Mouse (Mus musculus) forebrain, embryonic 14.5 days (tissue): ENCODE data around the gene Ndel1. TPM values are rescaled to one million over a fixed set of nuclear protein-coding genes. Genes with fewer than 3 reads are reported as not detected.
A peak's percentile ranks its signal among the peaks of the same experiment; 100 is the strongest.

Experiments
- ATAC-seq: fragments of 200-750 bp; cut with Nextera tagmentation; 2 replicates; pipeline ENCODE4 v1.8.0; 2017; ENCODE audit warnings: mild to moderate bottlenecking, moderate library complexity
- DNase-seq: peaks from one replicate; pipeline ENCODE4 v3.0.0-alpha.2; 2015; ENCODE audit warnings: low spot score
- H3K27ac ChIP-seq: fragments of 300-500 bp; sonication (generic); 2 replicates; pipeline ENCODE4 v1.5.1; 2014; ENCODE audit warnings: low read depth, mild to moderate bottlenecking, control low read depth, low read length, moderate library complexity
- H3K27me3 ChIP-seq: fragments of 300-500 bp; sonication (generic); replicated peaks from 2 replicates; pipeline ENCODE4 v1.6.1; 2014; ENCODE audit warnings: low read length, control low read depth, mixed read lengths; ENCODE audit not compliant: control insufficient read depth, insufficient read depth
- H3K36me3 ChIP-seq: fragments of 300-500 bp; sonication (generic); 2 replicates; pipeline ENCODE4 v1.6.1; 2014; ENCODE audit warnings: low read length, control low read depth; ENCODE audit not compliant: control insufficient read depth, insufficient read depth
- H3K4me1 ChIP-seq: fragments of 300-500 bp; sonication (generic); 2 replicates; pipeline ENCODE4 v1.6.1; 2014; ENCODE audit warnings: antibody characterized with exemption, low read length, control low read depth; ENCODE audit not compliant: control insufficient read depth, insufficient read depth
- H3K4me2 ChIP-seq: fragments of 300-500 bp; sonication (generic); 2 replicates; pipeline ENCODE4 v1.6.1; 2014; ENCODE audit warnings: mild to moderate bottlenecking, control low read depth, low read length
- H3K4me3 ChIP-seq: fragments of 300-500 bp; sonication (generic); 2 replicates; pipeline ENCODE4 v1.5.1; 2014; ENCODE audit warnings: low read depth, low read length, control low read depth
- H3K9ac ChIP-seq: fragments of 300-500 bp; sonication (generic); 2 replicates; pipeline ENCODE4 v1.6.1; 2014; ENCODE audit warnings: mild to moderate bottlenecking, low read length, control low read depth, moderate library complexity
- H3K9me3 ChIP-seq: fragments of 300-500 bp; sonication (generic); replicated peaks from 2 replicates; pipeline ENCODE4 v1.6.1; 2016; ENCODE audit warnings: low read length, control low read depth, mixed read lengths; ENCODE audit not compliant: control insufficient read depth
- WGBS: fragments of 180-500 bp; shearing (Covaris S2); extraction: QIAGEN DNeasy Blood & Tissue Kit; methylation state at CpG from one replicate; pipeline ENCODE4 v1.1.7; 2014; 5-methylcytosine and 5-hydroxymethylcytosine counted together
- polyA plus RNA-seq: library from polyadenylated mRNA; unstranded; fragments of >200 nt; fragmentation: Nextera tagmentation; extraction: Ambion mirVana; gene quantifications from 2 replicates; pipeline ENCODE4 v1.2.1, GENCODE M21; 2014

The Ndel1 gene
- polyA plus RNA-seq, 1 experiment from 2014 or later, result 70.0 TPM

DNA sequence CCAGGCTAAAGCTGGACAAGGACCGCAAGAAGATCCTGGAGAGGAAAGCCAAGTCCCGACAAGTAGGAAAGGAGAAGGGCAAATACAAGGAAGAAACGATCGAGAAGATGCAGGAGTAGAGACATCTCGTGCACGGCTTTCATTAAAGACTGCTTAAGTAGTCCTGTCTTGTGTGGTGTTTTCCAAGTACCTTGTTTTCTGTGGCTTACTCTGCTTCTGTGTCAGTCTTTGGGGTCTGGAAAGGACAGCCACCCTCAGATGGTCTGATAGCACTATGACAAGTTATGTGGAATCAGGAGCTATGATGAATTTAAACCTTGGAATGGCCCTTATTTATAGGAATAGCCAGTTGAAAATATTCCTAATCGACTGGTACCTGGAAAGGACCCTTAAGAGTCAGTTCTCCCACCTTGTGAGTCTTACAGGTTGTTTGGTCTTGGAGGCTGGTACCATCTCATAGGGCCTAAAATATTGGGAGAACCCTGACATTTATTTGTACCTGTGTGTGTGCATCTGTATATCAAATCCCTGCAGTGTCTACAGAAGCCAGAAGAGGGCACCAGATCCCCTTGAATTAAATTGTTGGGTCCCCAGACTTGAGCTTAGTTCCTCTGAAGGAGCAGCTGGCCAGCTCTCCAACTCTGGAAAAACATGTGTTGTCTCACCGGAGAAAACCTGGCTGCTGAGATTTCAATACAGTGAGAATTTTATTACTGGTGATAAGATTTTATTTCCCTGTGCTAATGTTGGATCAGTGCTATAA is 32.9 kb upstream of the Ndel1 start:
- Histone ChIP-seq H3K9me3 (no peaks in the 10 kb centered on the region), H3K4me2 (no peak overlapping the region), H3K4me1 (peaks cover 5% of the 10 kb centered on the region; the same call in 1 of the 2 replicates), H3K27me3 (no peaks in the 10 kb centered on the region), H3K9ac (no peak overlapping the region), H3K27ac (no peak overlapping the region), H3K4me3 (no peak overlapping the region), H3K36me3 (peaks cover 56% of the 10 kb centered on the region)
- WGBS, result 79% methylated on average over 8 of the region's 8 CpGs
- DNase-seq, result peak; percentile 90
- ATAC-seq, result no peak

DNA sequence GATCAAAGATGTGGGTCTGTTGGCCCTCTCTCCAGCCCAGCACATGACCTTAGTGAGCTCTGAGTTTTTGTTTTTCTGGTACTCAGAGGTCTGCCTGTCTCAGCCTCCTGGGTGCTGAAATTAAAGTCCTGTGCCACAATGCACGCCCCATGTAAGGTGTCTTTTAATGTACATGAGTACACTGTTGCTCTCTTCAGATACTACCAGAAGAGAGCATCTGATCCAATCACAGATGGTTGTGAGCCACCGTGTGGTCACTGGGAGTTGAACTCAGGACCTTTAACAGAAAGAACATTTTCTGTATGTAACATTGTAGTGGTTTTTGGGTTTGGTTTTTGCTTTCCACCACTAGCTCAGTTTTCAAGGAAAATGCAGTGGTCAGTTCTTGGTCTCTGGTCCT is 32.1 kb upstream of the Ndel1 start:
- H3K4me1 ChIP-seq, result peaks cover 5% of the 10 kb centered on the region; the same call in 1 of the 2 replicates
- DNase-seq (no peak), ATAC-seq (no peak)
- H3K4me2 ChIP-seq, result no peak overlapping the region
- peaks cover 56% of the 10 kb centered on the region for H3K36me3 ChIP-seq
- no peaks in the 10 kb centered on the region for H3K27me3 ChIP-seq
- H3K27ac ChIP-seq, result no peak overlapping the region
- 96% methylated on average over 2 of the region's 2 CpGs for WGBS
- H3K9ac ChIP-seq, result no peak overlapping the region
- H3K4me3 ChIP-seq, result no peak overlapping the region
- no peaks in the 10 kb centered on the region for H3K9me3 ChIP-seq

DNA sequence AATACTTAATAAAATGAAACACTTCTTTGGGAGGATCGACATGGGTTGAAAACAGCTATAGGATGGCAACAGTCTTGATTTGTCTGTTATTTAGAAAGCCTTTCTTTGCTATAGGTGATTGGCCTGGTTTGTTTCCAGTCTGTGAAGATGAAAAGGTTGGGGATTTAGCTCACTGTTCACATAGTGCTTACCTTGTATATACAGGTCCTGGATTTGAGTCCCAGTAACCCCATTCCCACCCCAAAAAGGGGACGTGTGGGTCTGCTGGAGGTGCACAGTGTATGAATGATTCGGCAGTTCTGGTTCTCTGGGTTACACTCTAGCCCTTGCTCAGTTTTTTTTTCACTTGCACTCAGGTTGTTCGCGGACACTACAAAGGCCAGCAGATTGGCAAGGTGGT is 31.2 kb upstream of the Ndel1 start:
- WGBS, result 85% methylated on average over 5 of the region's 5 CpGs
- H3K4me3 ChIP-seq, result peak overlapping the region; percentile 66

DNA sequence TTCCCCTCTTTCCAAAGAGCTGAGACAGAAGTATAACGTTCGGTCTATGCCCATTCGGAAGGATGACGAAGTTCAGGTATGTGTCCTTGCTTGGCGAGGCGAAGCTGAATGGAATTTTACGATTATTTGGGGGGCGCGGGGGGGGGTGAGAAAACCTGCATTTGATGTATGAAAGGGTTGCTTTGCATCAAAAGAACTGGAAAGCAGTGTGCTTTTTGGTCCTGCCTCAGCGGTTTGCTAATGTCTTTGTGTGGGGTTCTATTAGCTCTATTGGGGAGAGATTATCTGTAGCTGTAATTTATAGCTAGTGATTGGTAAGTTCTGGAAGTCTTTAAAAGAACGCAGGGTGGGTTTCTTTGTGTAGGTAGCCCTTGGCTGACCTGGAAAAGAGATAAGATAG is 30.7 kb upstream of the Ndel1 start:
- peaks cover 5% of the 10 kb centered on the region; the same call in 1 of the 2 replicates for H3K4me1 ChIP-seq
- no peak overlapping the region for H3K27ac ChIP-seq
- no peak for DNase-seq
- H3K4me2 ChIP-seq, result peak overlapping the region; percentile 58
- peaks cover 50% of the 10 kb centered on the region for H3K36me3 ChIP-seq
- no peaks in the 10 kb centered on the region for H3K9me3 ChIP-seq
- peak overlapping the region; percentile 66 for H3K4me3 ChIP-seq
- no peak for ATAC-seq
- WGBS, result 3% methylated on average over 11 of the region's 11 CpGs
- H3K27me3 ChIP-seq, result no peaks in the 10 kb centered on the region
- peak overlapping the region; percentile 96 for H3K9ac ChIP-seq

More for the DNA sequence above, 31.2 kb upstream of the Ndel1 start:
- Histone ChIP-seq H3K4me2 (peak overlapping the region; percentile 58), H3K9me3 (no peaks in the 10 kb centered on the region), H3K36me3 (peaks cover 55% of the 10 kb centered on the region), H3K9ac (peak overlapping the region; percentile 96), H3K4me1 (peaks cover 5% of the 10 kb centered on the region; the same call in 1 of the 2 replicates), H3K27me3 (no peaks in the 10 kb centered on the region), H3K27ac (no peak overlapping the region)
- ATAC-seq (no peak), DNase-seq (no peak)

- Histone ChIP-seq H3K9ac (peak overlapping the region; percentile 96), H3K9me3 (no peaks in the 10 kb centered on the region), H3K27ac (peak overlapping the region; percentile 90; the same call in 1 of the 2 replicates), H3K4me2 (peak overlapping the region; percentile 58), H3K4me1 (peaks cover 5% of the 10 kb centered on the region; the same call in 1 of the 2 replicates), H3K4me3 (peak overlapping the region; percentile 66), H3K27me3 (no peaks in the 10 kb centered on the region), H3K36me3 (peaks cover 47% of the 10 kb centered on the region)
- DNase-seq (no peak), ATAC-seq (no peak)
- WGBS, result under 1% methylated on average over 10 of the region's 10 CpGs
These were observed 30.3 kb upstream of the Ndel1 start for GRCm38 (mm10) chr11:68902047-68902364.

DNA sequence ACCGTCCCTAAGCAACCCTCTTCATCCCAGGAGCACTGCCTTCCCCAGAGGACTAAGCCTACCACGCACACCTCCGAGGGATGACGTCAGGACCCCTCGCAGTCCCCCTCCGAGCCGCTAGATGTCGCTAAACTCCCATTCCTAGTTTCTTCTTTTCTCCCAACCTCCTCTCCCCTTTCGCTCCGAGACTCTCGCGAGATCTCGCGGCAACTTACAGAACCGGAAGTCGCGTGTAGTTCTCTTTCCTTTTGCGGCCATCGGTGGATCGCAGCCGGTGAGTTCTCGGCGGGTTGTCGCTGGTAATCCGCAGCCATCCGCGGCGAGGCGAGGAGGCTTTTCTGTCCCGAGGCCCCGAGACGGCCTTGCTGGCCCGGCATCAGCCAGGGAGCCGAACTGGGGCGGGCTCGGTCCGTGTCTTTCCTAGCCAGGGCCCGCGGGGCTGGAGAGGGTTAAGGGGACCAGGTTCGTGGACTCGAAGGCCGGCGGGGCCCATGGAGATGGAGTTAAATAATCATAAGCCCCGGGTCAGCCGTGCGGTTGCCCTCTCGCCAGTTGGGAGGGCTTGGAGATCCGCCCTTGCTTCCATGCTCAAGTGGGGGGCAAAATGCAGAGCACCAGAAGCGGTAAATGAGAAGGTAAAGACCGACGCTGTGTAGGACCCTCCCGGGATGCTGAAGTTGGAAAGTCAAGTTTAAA is 29.8 kb upstream of the Ndel1 start, which contains the start of gene Rpl26:
Gene Rpl26 (plus strand): TSS at position 233 of the 696 bp plus-strand sequence.
- peak within 1 kb of the TSS; percentile 60 for H3K4me2 ChIP-seq
- WGBS, result under 1% methylated on average over 52 of the region's 52 CpGs
- peak; percentile 89 for ATAC-seq
- peak within 1 kb of the TSS; percentile 96 for H3K9ac ChIP-seq
- peaks cover 5% of the 10 kb centered on the region; the same call in 1 of the 2 replicates for H3K4me1 ChIP-seq
- H3K27ac ChIP-seq, result peak within 1 kb of the TSS; percentile 90
- peaks cover 42% of the 10 kb centered on the region for H3K36me3 ChIP-seq
- H3K9me3 ChIP-seq, result no peaks in the 10 kb centered on the region
- peak; percentile 99 for DNase-seq
- H3K4me3 ChIP-seq, result peak within 1 kb of the TSS; percentile 66
- no peaks in the 10 kb centered on the region for H3K27me3 ChIP-seq

DNA sequence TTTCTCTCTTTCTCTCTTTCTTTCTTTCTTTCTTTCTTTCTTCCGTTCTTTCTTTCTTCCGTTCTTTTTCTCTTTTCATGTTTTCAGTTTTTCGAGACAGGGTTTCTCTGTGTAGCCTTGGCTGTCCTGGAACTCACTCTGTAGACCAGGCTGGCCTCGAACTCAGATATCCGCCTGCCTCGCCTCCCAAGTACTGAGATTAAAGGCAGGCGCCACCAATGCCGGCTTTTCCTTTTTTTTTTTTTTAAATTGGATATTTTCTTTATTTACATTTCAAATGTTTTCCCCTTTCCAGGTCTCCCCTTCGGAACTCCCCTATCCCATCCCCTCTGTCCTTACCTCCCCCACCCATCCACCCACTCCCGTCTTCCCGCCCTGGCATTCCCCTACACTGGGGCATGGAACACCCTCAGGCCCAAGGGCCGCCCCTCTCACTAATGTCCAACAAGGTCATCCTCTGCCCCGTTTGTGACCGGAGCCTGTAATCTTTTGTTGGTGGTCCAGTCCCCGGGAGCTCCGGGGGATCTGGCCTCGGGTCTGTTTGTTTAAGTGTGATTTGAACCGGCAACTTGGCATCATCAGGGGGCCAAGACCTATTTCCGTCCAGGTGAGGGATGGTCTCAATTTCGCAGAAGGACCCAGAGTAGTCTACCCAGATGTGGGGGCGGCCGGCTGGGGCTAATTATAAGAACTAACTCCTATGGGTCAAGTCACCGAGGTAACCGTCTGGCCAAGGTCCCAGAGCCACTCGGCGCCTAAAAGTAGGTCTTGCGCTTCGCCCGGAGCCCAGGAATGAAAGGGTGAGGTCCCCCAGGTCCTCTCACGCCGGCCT is 29.1 kb upstream of the Ndel1 start:
- Histone ChIP-seq H3K36me3 (peaks cover 35% of the 10 kb centered on the region), H3K27ac (no peak overlapping the region), H3K9me3 (no peaks in the 10 kb centered on the region), H3K27me3 (no peaks in the 10 kb centered on the region), H3K4me2 (peak overlapping the region; percentile 60), H3K4me1 (peaks cover 5% of the 10 kb centered on the region; the same call in 1 of the 2 replicates), H3K9ac (peak overlapping the region; percentile 52), H3K4me3 (peak overlapping the region; percentile 66)
- DNase-seq (no peak), ATAC-seq (peak; percentile 24; the same call in 1 of the 2 replicates)
- WGBS, result 29% methylated on average over 31 of the region's 31 CpGs

- Histone ChIP-seq H3K27me3 (no peaks in the 10 kb centered on the region), H3K4me1 (peaks cover 5% of the 10 kb centered on the region; the same call in 1 of the 2 replicates), H3K9me3 (no peaks in the 10 kb centered on the region), H3K36me3 (peaks cover 25% of the 10 kb centered on the region), H3K4me3 (no peak overlapping the region), H3K4me2 (no peak overlapping the region), H3K9ac (no peak overlapping the region), H3K27ac (no peak overlapping the region)
- 89% methylated on average over 8 of the region's 8 CpGs for WGBS
- ATAC-seq, result no peak
- DNase-seq, result no peak
These were observed 28.2 kb upstream of the Ndel1 start for GRCm38 (mm10) chr11:68899815-68900214.
